Mouse (Mus musculus) neural tube, embryonic 12.5 days (tissue): ENCODE measurements around the gene Fam183b. TPM values are rescaled to one million over a fixed set of nuclear protein-coding genes. Genes with fewer than 3 reads are reported as not detected.
"Not testable (repeated sequence)": the region's sequence is repeated elsewhere in the genome, so short reads cannot be mapped to it uniquely, and the experiment has no call there.

ENCODE experiments used
- ATAC-seq: fragments of 200-750 bp; cut with Nextera tagmentation; 2 replicates; pipeline ENCODE4 v1.8.0; 2017; ENCODE audit warnings: low read depth, mild to moderate bottlenecking, moderate TSS enrichment, moderate library complexity; ENCODE audit not compliant: low FRiP score
- H3K27ac ChIP-seq: fragments of 300-500 bp; sonication (generic); 2 replicates; pipeline ENCODE4 v1.5.1; 2016
- H3K27me3 ChIP-seq: fragments of 300-500 bp; sonication (generic); replicated peaks from 2 replicates; pipeline ENCODE4 v1.6.1; 2016; ENCODE audit warnings: mild to moderate bottlenecking
- H3K36me3 ChIP-seq: fragments of 300-500 bp; sonication (generic); 2 replicates; pipeline ENCODE4 v1.6.1; 2016; ENCODE audit warnings: mild to moderate bottlenecking
- H3K4me1 ChIP-seq: fragments of 300-500 bp; sonication (generic); 2 replicates; pipeline ENCODE4 v1.6.1; 2016
- H3K4me2 ChIP-seq: fragments of 300-500 bp; sonication (generic); replicated peaks from 2 replicates; pipeline ENCODE4 v1.6.1; 2016; ENCODE audit warnings: mild to moderate bottlenecking
- H3K4me3 ChIP-seq: fragments of 300-500 bp; sonication (generic); 2 replicates; pipeline ENCODE4 v1.5.1; 2016
- H3K9ac ChIP-seq: fragments of 300-500 bp; sonication (generic); 2 replicates; pipeline ENCODE4 v1.6.1; 2016; ENCODE audit warnings: mild to moderate bottlenecking
- H3K9me3 ChIP-seq: fragments of 300-500 bp; sonication (generic); 2 replicates; pipeline ENCODE4 v1.6.1; 2016; ENCODE audit warnings: mild to moderate bottlenecking
- WGBS: fragments of 180-500 bp; shearing (Covaris S2); methylation state at CpG from one replicate; pipeline ENCODE4 v1.1.7; 2016; 5-methylcytosine and 5-hydroxymethylcytosine counted together
- polyA plus RNA-seq: library from polyadenylated mRNA; unstranded; fragments of >200 nt; fragmentation: Nextera tagmentation; extraction: Ambion mirVana; gene quantifications from 2 replicates; pipeline ENCODE4 v1.2.1, GENCODE M21; 2016

The Fam183b gene
- polyA plus RNA-seq, result 5.2 and 7.4 TPM in 2 replicates

GRCm38 (mm10) chr11:58801558-58802228, at the start of gene Fam183b:
Gene Fam183b (minus strand): TSS chr11:58801960.
- Histone ChIP-seq H3K4me1 (peaks cover 8% of the 10 kb centered on the region), H3K27me3 (0 out of 2 replicates have a peak, but pooled peaks cover 3% of the 10 kb centered on the region), H3K36me3 (no peaks in the 10 kb centered on the region), H3K27ac (no peak within 1 kb of the TSS), H3K4me2 (peak within 1 kb of the TSS; percentile 38), H3K4me3 (no peak within 1 kb of the TSS), H3K9me3 (no peaks in the 10 kb centered on the region), H3K9ac (0 out of 2 replicates have a peak within 1 kb of the TSS, but pooled peaks have one; percentile 13)
- peak; percentile 66 for ATAC-seq
- WGBS, result 37% methylated on average over 14 of the region's 14 CpGs

DNA sequence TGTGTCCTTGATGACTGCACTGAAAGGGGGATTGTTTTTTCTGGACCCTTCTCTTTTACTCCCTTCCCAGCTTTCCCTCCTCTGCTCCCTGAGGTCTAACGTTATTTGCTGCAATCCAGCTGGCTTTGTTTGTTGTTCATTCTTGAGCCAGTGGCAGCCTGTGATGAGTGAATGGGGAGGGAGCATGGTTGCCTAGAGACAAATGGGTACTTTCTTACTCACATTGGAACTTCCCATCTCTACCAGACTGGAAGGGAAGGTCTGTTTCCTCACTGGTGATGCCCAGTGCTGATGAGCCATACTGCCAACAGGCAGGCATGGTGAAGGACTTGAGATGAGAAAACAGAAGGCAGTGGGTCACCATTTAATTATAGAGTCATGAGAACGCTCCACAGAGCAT, 48.0 kb upstream of the Fam183b start:
- ATAC-seq, result no peak
- Histone ChIP-seq H3K36me3 (peaks cover 22% of the 10 kb centered on the region), H3K4me3 (no peak overlapping the region), H3K9ac (no peak overlapping the region), H3K4me1 (peaks cover 7% of the 10 kb centered on the region), H3K9me3 (no peaks in the 10 kb centered on the region), H3K4me2 (no peak overlapping the region), H3K27ac (no peak overlapping the region), H3K27me3 (no peaks in the 10 kb centered on the region)
- WGBS, result 71% methylated on average over 2 of the region's 2 CpGs

GRCm38 (mm10) chr11:58847636-58848035, 45.9 kb upstream of the Fam183b start:
- Histone ChIP-seq H3K27me3 (no peaks in the 10 kb centered on the region), H3K9ac (peak overlapping the region; percentile 81), H3K4me3 (peak overlapping the region; percentile 80), H3K27ac (no peak overlapping the region), H3K4me2 (peak overlapping the region; percentile 91), H3K36me3 (peaks cover 17% of the 10 kb centered on the region), H3K4me1 (peaks cover 7% of the 10 kb centered on the region), H3K9me3 (no peaks in the 10 kb centered on the region)
- ATAC-seq, result peak; percentile 22; the same call in 1 of the 2 replicates
- WGBS, result 51% methylated on average over 9 of the region's 9 CpGs

GRCm38 (mm10) chr11:58846919-58847461, 45.2 kb upstream of the Fam183b start, which contains the start of gene Gm12258:
Gene Gm12258 (plus strand): TSS chr11:58847158.
- Histone ChIP-seq H3K27ac (no peak within 1 kb of the TSS), H3K4me2 (peak within 1 kb of the TSS; percentile 91), H3K27me3 (no peaks in the 10 kb centered on the region), H3K9me3 (no peaks in the 10 kb centered on the region), H3K9ac (peak within 1 kb of the TSS; percentile 81), H3K36me3 (peaks cover 17% of the 10 kb centered on the region), H3K4me3 (peak within 1 kb of the TSS; percentile 80), H3K4me1 (peaks cover 7% of the 10 kb centered on the region)
- WGBS, result under 1% methylated on average over 24 of the region's 24 CpGs
- peak; percentile 100 for ATAC-seq

- not testable (repeated sequence) for H3K4me1 ChIP-seq, H3K4me3 ChIP-seq, H3K9me3 ChIP-seq, H3K4me2 ChIP-seq, H3K27ac ChIP-seq, H3K9ac ChIP-seq, H3K36me3 ChIP-seq, H3K27me3 ChIP-seq, ATAC-seq
These were observed 37.2 kb upstream of the Fam183b start, which contains the start of gene Olfr311 for GRCm38 (mm10) chr11:58838951-58839350. Gene Olfr311 (plus strand): TSS chr11:58839251.

DNA sequence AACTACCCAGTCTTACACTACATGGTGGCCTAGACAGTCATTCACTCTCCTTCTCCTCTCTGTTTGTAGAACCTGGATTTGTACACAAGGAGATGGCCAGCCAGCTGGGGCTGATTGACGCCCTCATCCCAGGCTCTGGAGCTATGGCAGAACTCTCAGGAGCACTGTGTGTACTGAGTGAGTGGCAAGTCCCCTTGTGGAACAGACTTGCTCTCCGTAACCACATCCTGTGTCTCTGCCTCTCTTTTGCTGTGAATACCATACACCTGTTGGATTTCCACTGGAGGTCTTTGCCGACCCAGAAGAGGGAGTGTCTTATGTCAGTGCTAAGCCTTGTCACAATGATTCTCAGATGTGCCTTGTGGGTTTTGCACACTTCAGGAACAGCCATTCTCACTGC, 30.8 kb upstream of the Fam183b start:
- ATAC-seq, result not testable (repeated sequence)
- 86% methylated on average over 3 of the region's 3 CpGs for WGBS

GRCm38 (mm10) chr11:58829764-58830163, 28.0 kb upstream of the Fam183b start:
- H3K4me2 ChIP-seq, result no peak overlapping the region
- H3K4me3 ChIP-seq, result no peak overlapping the region
- H3K36me3 ChIP-seq, result no peaks in the 10 kb centered on the region
- ATAC-seq, result no peak
- WGBS, result 84% methylated on average over 3 of the region's 3 CpGs
- H3K27ac ChIP-seq, result no peak overlapping the region
- H3K9me3 ChIP-seq, result no peaks in the 10 kb centered on the region
- H3K27me3 ChIP-seq, result no peaks in the 10 kb centered on the region
- no peak overlapping the region for H3K9ac ChIP-seq
- H3K4me1 ChIP-seq, result no peaks in the 10 kb centered on the region

More for the DNA sequence above, 30.8 kb upstream of the Fam183b start:
- H3K27ac ChIP-seq, H3K9ac ChIP-seq, H3K27me3 ChIP-seq, H3K4me2 ChIP-seq, H3K4me1 ChIP-seq, H3K4me3 ChIP-seq, H3K36me3 ChIP-seq, H3K9me3 ChIP-seq: not testable (repeated sequence)

GRCm38 (mm10) chr11:58828937-58829336, 27.2 kb upstream of the Fam183b start, which contains the start of gene Olfr312:
Gene Olfr312 (plus strand): TSS chr11:58829237.
- not testable (repeated sequence) for ATAC-seq, H3K4me1 ChIP-seq, H3K9ac ChIP-seq, H3K4me2 ChIP-seq, H3K36me3 ChIP-seq, H3K9me3 ChIP-seq, H3K27me3 ChIP-seq, H3K27ac ChIP-seq, H3K4me3 ChIP-seq

DNA sequence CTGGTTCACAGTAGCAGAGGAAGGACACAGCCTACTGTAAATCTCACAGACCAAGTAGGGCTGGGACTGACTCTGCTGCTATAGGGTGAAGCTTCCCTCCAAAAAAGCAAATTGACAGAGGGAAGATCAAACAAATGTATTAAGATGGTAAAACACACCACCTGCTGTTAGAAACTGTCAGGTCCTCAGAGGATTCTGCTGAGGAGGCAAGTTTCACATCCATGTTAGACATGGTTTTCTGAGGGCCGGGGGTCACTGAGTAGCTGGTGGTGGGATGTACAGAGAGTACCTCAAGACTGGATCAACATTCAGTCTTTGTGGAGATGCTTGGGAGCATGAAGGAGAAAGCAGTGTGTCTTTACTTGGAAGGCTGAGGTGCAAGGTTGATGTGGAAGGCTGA, 13.9 kb upstream of the Fam183b start:
- no peak overlapping the region for H3K4me2 ChIP-seq
- no peak for ATAC-seq
- H3K9ac ChIP-seq, result no peak overlapping the region
- WGBS, result 89% methylated on average over 1 of the region's 1 CpGs
- no peaks in the 10 kb centered on the region for H3K4me1 ChIP-seq
- H3K36me3 ChIP-seq, result no peaks in the 10 kb centered on the region
- no peak overlapping the region for H3K27ac ChIP-seq
- H3K4me3 ChIP-seq, result no peak overlapping the region
- H3K27me3 ChIP-seq, result no peaks in the 10 kb centered on the region
- H3K9me3 ChIP-seq, result no peaks in the 10 kb centered on the region

- not testable (repeated sequence) for H3K9me3 ChIP-seq, H3K4me1 ChIP-seq, H3K4me2 ChIP-seq, H3K9ac ChIP-seq, ATAC-seq, H3K27ac ChIP-seq, H3K27me3 ChIP-seq, H3K36me3 ChIP-seq, H3K4me3 ChIP-seq
- WGBS, result 43% methylated on average over 1 of the region's 1 CpGs
These were observed 12.9 kb upstream of the Fam183b start, which contains the start of gene Olfr313 for GRCm38 (mm10) chr11:58814700-58815099. Gene Olfr313 (plus strand): TSS chr11:58815000.

DNA sequence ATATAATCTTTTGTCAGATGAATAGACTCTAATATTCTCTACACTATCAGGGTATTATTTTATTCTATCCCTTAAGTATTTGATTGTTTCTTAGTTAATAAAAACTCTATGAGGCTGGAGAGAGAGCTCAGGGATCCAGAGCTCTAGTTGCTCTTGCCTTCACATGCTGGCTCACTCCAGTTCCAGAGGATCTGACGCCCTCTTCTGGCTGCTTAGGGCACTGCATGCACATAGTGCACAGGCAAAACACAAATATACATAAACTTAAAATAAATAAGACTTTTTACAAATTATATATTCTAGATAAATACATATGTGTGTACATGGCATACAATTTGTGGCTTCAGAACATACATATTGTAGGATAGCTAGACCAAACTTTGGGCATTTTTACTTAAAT, 10.2 kb upstream of the Fam183b start:
- no peaks in the 10 kb centered on the region for H3K4me1 ChIP-seq
- H3K4me2 ChIP-seq, result no peak overlapping the region
- no peaks in the 10 kb centered on the region for H3K27me3 ChIP-seq
- WGBS, result 5% methylated on average over 1 of the region's 1 CpGs
- no peaks in the 10 kb centered on the region for H3K9me3 ChIP-seq
- H3K27ac ChIP-seq, result no peak overlapping the region
- no peaks in the 10 kb centered on the region for H3K36me3 ChIP-seq
- no peak overlapping the region for H3K4me3 ChIP-seq
- ATAC-seq, result no peak
- H3K9ac ChIP-seq, result no peak overlapping the region

DNA sequence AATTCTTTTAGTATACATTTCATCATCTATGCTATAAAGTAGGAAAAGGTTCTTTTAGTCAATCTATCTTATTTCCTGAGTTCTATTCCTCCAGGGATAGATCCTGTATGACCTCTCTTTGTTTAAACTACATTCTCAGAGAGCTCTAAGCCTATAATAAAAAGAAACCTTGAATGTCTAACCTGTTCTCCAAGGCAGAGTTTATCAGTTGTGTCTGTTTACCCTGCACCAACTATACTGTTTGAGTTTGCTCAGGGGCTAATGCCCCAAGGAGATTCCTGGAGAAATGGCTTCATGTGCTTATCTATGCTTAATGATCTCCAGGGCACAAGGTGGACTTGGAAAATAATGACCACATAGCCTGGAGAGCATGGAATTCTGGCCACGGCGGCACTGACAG, 2.6 kb upstream of the Fam183b start:
- Histone ChIP-seq H3K4me1 (peaks cover 8% of the 10 kb centered on the region), H3K9me3 (no peaks in the 10 kb centered on the region), H3K4me2 (no peak overlapping the region), H3K36me3 (no peaks in the 10 kb centered on the region), H3K4me3 (no peak overlapping the region), H3K9ac (no peak overlapping the region), H3K27ac (no peak overlapping the region), H3K27me3 (no peaks in the 10 kb centered on the region)
- ATAC-seq, result no peak
- 79% methylated on average over 2 of the region's 2 CpGs for WGBS
